Mouse (Mus musculus) MEL (cell line): Measurements from ENCODE around the gene Dapk1.

Source experiments
- CTCF ChIP-seq, 3 experiments: IDR thresholded peaks in 2 of 3; conservative IDR thresholded peaks in 1 of 3; 2 replicates each; pipeline ENCODE4 v1.5.1; 2011 to 2012; ENCODE audit warnings: low read length in 3 of 3, low read depth in 2 of 3, mild to moderate bottlenecking in 2 of 3, improper control_type of control experiment in 1 of 3, inconsistent platforms in 1 of 3, mixed read lengths in 1 of 3, moderate library complexity in 1 of 3; ENCODE audit not compliant: control insufficient read depth in 1 of 3, insufficient read depth in 1 of 3, poor library complexity in 1 of 3, severe bottlenecking in 1 of 3
- POLR2A ChIP-seq, 2 experiments: IDR thresholded peaks; 2 replicates each; pipeline ENCODE4 v1.6.1; 2011 to 2012; ENCODE audit warnings: low read length in 2 of 2, mild to moderate bottlenecking in 2 of 2, control low read depth in 1 of 2, improper control_type of control experiment in 1 of 2, low read depth in 1 of 2, moderate library complexity in 1 of 2; ENCODE audit not compliant: control insufficient read depth in 1 of 2, insufficient read depth in 1 of 2, poor library complexity in 1 of 2

DNA sequence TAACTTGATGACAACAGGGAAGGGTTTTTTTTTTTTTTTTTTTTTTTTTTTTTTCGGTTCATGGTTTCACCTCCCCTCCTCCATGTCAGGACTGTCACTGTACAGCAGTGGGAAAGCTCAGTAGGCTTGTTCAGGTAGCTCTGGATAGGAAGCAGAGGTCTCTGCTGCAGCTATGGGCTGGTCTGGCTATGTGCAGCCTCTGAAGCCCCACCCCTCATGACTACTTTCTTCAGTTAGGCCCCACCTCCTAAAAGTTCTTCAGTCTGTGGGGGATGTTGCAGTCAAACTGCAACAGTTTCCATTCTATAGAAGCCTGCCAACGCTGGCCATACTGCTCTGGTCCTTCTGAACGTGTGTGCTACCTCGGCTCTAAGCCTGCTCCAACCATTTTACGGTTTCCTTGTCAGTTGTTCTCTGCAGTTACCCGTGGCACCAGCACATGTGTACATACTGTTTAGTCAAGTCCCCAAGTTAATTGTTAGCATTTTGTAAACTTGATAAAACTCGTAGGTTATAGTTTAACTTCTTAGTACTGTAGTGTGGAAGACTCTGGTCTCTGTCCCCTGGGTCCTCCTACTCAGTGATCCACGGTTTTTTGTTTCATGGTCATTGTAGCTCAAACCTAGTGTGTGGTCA is 6.8 kb downstream of the Dapk1 start:
- TF ChIP-seq POLR2A (IDR thresholded peaks at IDR 0.05; ENCODE audit: control insufficient read depth in 1 of 2, insufficient read depth in 1 of 2, low read depth in 1 of 2, low read length in 2 of 2, poor library complexity in 1 of 2) (no peak), CTCF (IDR thresholded peaks at IDR 0.05 in 2 of 3, conservative IDR thresholded peaks at IDR 0.05 in 1 of 3; ENCODE audit: control insufficient read depth in 1 of 3, insufficient read depth in 1 of 3, low read depth in 2 of 3, low read length in 3 of 3, poor library complexity in 1 of 3, severe bottlenecking in 1 of 3) (no peak)
